Mouse (Mus musculus): ENCODE results near the gene Fgf3.
"Not testable (repeated sequence)": the region's sequence is repeated elsewhere in the genome, so short reads cannot be mapped to it uniquely, and the experiment has no call there.

Fgf3 gene

GRCm38 (mm10) chr7:144858702-144859101, 20.8 kb downstream of the Fgf3 start:
- DNase-seq = no peak

- no peak for DNase-seq
Measured at GRCm38 (mm10) chr7:144861056-144861768, 23.3 kb downstream of the Fgf3 start.

GRCm38 (mm10) chr7:144861769-144862070, 23.8 kb downstream of the Fgf3 start:
- no peak for DNase-seq

DNA sequence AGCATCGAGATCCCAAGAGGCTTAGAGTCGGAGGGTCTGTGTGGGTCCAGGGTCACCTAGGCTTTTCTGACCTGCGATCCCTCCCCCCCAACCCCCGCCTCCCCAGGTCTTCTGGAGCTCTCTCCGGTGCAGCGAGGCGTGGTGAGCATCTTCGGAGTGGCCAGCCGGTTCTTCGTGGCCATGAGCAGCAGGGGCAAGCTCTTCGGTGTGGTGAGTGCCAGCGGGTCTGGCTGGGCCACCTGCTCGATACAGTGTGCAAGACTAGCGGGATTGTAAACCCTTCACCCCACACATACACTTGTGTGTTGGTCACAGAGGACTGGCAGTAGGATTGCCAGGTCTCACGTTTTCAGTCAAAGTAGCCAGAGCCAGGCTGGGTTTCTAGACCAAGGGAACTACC, 24.2 kb downstream of the Fgf3 start:
- DNase-seq = no peak

DNA sequence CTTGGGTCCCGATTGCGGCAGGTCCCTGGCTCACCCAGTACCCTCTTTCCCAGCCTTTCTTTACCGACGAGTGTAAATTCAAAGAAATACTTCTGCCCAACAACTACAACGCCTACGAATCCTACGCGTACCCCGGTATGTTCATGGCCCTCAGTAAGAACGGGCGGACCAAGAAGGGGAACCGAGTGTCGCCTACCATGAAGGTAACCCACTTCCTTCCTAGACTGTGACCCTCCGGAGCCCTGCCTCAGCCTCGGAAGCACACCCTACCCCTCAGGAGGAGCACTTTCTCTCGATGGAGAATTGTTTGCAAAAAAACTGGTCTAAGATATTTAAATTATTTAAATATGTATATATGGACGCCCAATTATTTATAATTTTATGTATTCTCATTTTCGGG, 24.8 kb downstream of the Fgf3 start:
- DNase-seq = no peak

DNA sequence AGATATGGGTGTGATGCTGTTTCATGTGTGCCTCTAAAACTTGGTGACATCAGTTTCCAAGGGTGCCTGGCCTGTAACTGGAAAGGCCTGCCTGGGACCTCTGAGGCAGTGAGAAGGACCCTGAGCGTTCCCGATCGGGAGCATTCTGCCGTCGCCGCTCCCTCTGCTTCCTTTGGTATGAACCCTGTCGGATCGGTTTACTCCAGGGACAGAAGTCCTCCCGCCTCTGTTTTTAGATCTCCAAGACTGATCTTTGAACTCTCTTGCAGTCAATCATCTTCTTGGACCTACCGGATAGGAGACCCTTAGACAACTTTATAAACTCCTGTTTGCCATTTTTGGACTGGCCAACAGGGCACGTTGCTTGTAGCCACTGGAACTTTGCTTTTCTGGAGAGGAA, 25.3 kb downstream of the Fgf3 start:
- no peak for DNase-seq

- no peak for DNase-seq
Measured at GRCm38 (mm10) chr7:144864160-144864670, 26.3 kb downstream of the Fgf3 start.

DNA sequence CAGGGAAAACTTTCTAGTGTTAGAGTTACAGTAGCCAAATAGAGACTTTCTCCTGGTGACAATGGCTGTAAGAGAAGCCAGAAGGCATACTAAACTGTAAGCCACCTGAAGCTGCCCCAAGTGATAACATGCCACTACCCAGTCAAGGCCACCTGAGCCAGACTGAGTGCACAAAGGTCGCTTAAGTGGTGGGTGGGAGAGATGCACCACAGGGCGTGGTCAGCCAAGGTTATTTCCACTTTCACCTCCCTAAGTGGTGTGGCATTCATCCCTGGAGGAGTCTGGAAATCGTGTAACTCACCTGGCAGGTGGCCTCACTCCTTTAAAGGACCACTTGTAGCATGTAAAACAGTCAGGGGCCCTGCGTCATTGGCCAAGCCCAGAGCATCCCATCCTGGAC, 29.3 kb downstream of the Fgf3 start:
- no peak for DNase-seq

DNA sequence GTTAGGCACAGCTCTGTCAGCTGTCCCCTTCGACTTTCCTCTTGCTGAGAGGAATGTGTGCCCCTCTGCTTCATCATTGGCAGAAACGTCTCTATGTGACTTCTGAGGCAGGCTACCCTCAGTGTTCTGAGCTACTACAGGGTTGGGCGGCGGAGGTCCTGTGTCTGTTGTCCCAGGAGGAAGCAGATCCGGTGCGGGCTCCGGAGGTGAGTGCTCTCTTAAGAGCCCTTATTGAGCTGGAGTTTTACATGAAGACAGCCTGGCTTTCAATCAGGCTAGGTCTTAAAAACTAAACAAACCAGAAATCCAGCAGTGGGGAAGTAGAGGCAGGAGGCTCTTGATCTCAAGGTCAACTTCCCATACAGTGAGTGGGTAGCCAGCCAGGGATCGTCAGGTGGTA, 29.7 kb downstream of the Fgf3 start:
- no peak for DNase-seq

DNA sequence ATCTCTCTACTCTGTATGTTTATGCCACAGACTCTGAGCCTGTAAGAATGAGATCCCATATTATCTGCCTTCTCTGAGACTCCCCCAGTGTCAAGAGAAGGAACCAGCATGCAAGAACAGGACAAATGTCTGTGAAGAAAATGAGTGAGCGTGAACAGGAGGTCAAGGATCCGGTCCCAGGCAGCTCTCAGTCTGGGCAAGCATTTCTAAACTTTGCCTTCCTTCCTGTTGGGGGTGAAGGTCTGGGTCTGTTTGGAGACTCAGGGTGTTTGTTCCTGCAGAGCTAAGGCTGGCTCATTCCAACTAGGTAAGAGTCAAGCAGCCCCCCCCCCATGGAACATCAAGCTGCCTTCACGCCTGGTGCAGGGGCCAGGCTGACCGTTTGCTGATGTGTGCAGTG, 34.5 kb downstream of the Fgf3 start:
- DNase-seq = no peak

GRCm38 (mm10) chr7:144873160-144873559, 35.3 kb downstream of the Fgf3 start:
- DNase-seq = no peak

GRCm38 (mm10) chr7:144874226-144874625, 36.3 kb downstream of the Fgf3 start:
- DNase-seq = no peak

- no peak for DNase-seq
Measured at GRCm38 (mm10) chr7:144878401-144878800, 40.5 kb downstream of the Fgf3 start.

- peak; percentile 34 for DNase-seq
Measured at GRCm38 (mm10) chr7:144883106-144883505, 45.2 kb downstream of the Fgf3 start.

GRCm38 (mm10) chr7:144887672-144888071, 49.8 kb downstream of the Fgf3 start:
- no peak for DNase-seq

GRCm38 (mm10) chr7:144888564-144889299, 50.8 kb downstream of the Fgf3 start:
- no peak for DNase-seq

DNA sequence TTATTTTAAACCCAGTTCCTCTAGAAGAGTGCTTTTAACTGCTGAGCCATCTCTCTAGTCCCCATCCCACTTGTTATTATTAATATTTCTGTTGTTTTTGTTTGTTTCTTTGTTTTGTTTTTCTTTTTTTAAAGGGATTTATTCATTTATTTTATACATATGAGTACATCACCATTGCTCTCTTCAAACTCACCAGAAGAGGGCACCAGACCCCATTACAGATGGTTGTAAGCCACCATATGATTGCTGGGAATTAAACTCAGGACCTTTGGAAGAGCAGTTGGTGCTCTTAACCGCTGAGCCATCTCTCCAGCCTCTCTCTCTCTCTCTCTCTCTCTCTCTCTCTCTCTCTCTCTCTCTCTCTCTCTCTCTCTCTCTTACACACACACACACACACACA, 52.8 kb downstream of the Fgf3 start:
- not testable (repeated sequence) for DNase-seq

- DNase-seq = no peak
Measured at GRCm38 (mm10) chr7:144891863-144892262, 54.0 kb downstream of the Fgf3 start.

DNA sequence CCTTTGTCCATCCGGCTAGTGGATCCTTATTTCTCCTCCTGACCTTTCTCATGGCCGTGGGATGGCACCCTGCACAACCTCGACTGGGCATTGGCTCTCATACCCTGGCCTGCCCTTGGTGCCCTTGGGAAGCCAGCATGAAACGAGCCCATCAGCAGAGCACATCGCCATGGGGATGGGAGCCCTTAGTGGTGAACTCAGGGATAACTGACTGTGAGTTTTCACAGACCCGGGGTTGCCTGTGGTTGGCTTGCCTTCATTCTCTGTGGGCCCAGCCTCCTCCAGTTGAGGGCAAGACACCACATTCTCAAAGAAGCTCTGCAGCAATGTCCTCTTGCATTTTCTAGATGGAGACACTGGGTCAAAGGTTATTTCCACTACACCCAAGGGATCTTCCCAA, 54.4 kb downstream of the Fgf3 start:
- no peak for DNase-seq

All from kidney, postnatal 10 days (tissue).